Mouse (Mus musculus): ENCODE results near the gene Trmt1. TPM values are rescaled to one million over a fixed set of nuclear protein-coding genes. Genes with fewer than 3 reads are reported as not detected.

Gene Trmt1
- polyA plus RNA-seq, 1 experiment from 2014 or later: 82.3 TPM

- Histone ChIP-seq H3K9me3 (ENCODE audit: control insufficient read depth, low read length) (no peaks in the 10 kb centered on the region), H3K36me3 (ENCODE audit: control insufficient read depth, insufficient read depth, low read length) (no peaks in the 10 kb centered on the region; the same call in 1 of the 2 replicates), H3K27me3 (ENCODE audit: control insufficient read depth, insufficient read depth, low read length) (peaks cover 5% of the 10 kb centered on the region), H3K4me1 (ENCODE audit: control insufficient read depth, insufficient read depth, low read length) (peaks cover 41% of the 10 kb centered on the region), H3K4me3 (ENCODE audit: low read length) (no peak overlapping the region), H3K27ac (ENCODE audit: low read depth, low read length) (no peak overlapping the region), H3K4me2 (replicated peaks; ENCODE audit: low read depth, low read length) (no peak overlapping the region), H3K9ac (ENCODE audit: low read depth, low read length) (no peak overlapping the region)
- 94% methylated on average over 16 of the region's 16 CpGs for WGBS
- ATAC-seq (ENCODE audit: low FRiP score, low TSS enrichment): no peak
Observed at GRCm38 (mm10) chr8:84729921-84730362, 43.8 kb downstream of the Trmt1 start.

GRCm38 (mm10) chr8:84730541-84731370 lies 44.6 kb downstream of the Trmt1 start:
- peak overlapping the region; percentile 47; the same call in 1 of the 2 replicates for H3K27ac ChIP-seq (ENCODE audit: low read depth, low read length)
- H3K4me2 ChIP-seq (replicated peaks; ENCODE audit: low read depth, low read length): no peak overlapping the region
- ATAC-seq (ENCODE audit: low FRiP score, low TSS enrichment): no peak
- H3K36me3 ChIP-seq (ENCODE audit: control insufficient read depth, insufficient read depth, low read length): no peaks in the 10 kb centered on the region; the same call in 1 of the 2 replicates
- no peak overlapping the region for H3K4me3 ChIP-seq (ENCODE audit: low read length)
- H3K9me3 ChIP-seq (ENCODE audit: control insufficient read depth, low read length): no peaks in the 10 kb centered on the region
- no peak overlapping the region for H3K9ac ChIP-seq (ENCODE audit: low read depth, low read length)
- WGBS: 48% methylated on average over 9 of the region's 9 CpGs
- peaks cover 9% of the 10 kb centered on the region; the same call in 1 of the 2 replicates for H3K27me3 ChIP-seq (ENCODE audit: control insufficient read depth, insufficient read depth, low read length)
- peaks cover 39% of the 10 kb centered on the region for H3K4me1 ChIP-seq (ENCODE audit: control insufficient read depth, insufficient read depth, low read length)

DNA sequence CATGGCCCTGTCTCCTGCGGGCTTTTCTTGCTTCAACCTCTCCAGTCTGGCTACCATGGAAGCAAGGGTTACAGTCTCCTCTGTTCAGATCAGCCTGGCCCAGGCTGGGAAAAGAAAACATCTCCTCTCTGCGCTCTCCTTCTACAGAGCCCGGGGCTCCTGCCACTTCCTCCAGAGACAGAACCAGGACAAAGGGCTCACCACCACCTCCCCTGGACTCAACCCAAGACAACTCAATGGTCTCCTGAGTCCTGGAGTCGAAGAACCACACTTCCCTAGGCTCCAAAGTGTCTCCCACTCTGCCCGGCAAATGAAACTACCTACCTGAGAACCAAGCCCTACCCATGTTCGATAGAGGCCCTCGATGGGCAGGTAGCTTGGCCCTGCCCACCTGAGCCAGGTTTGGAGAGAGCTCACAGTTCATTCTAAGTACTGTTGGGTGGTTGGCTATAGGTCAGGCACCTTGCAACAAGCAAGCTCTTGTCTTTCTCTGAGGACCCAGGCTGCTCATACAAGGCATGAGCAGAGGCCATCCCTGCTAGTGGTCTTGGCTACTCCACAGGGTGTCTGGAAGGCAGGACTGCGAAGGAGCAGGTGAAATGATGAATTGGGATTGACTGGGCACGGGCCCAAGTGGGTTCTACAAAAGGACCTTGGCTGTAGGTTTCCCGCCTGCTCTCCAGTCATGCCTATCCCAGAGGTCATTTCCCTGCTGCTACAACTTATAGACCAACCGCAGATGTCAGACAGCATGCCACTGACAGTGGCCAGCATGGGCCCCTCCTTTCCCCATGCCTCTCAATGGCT lies 45.5 kb downstream of the Trmt1 start:
- H3K4me2 ChIP-seq (replicated peaks; ENCODE audit: low read depth, low read length): no peak overlapping the region
- no peak for ATAC-seq (ENCODE audit: low FRiP score, low TSS enrichment)
- 65% methylated on average over 11 of the region's 11 CpGs for WGBS
- no peaks in the 10 kb centered on the region for H3K9me3 ChIP-seq (ENCODE audit: control insufficient read depth, low read length)
- no peak overlapping the region for H3K9ac ChIP-seq (ENCODE audit: low read depth, low read length)
- H3K36me3 ChIP-seq (ENCODE audit: control insufficient read depth, insufficient read depth, low read length): no peaks in the 10 kb centered on the region; the same call in 1 of the 2 replicates
- H3K27ac ChIP-seq (ENCODE audit: low read depth, low read length): peak overlapping the region; percentile 47; the same call in 1 of the 2 replicates
- peaks cover 39% of the 10 kb centered on the region for H3K4me1 ChIP-seq (ENCODE audit: control insufficient read depth, insufficient read depth, low read length)
- peaks cover 16% of the 10 kb centered on the region for H3K27me3 ChIP-seq (ENCODE audit: control insufficient read depth, insufficient read depth, low read length)
- no peak overlapping the region for H3K4me3 ChIP-seq (ENCODE audit: low read length)

DNA sequence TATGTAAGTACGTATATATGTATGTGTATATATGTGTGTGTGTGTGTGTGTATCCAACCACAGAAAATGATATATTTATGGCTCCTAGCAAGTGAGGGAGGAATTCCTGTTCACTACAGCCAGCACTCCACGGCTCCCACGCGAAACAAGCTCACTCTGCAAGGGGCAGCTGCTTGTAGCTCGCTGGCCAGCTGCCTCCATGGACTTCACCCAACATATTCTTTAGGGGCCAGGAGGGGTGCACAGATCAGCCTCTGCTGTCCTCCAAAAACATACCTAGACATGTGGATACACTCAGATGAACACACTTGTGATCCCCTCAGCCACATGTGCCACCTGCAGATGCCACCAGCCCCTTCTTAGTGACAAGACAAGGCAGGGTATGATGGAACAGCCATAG lies 46.4 kb downstream of the Trmt1 start:
- no peaks in the 10 kb centered on the region for H3K9me3 ChIP-seq (ENCODE audit: control insufficient read depth, low read length)
- peaks cover 18% of the 10 kb centered on the region for H3K27me3 ChIP-seq (ENCODE audit: control insufficient read depth, insufficient read depth, low read length)
- 34% methylated on average over 5 of the region's 5 CpGs for WGBS
- H3K27ac ChIP-seq (ENCODE audit: low read depth, low read length): peak overlapping the region; percentile 43; the same call in 1 of the 2 replicates
- peak; percentile 18; the same call in 1 of the 2 replicates for ATAC-seq (ENCODE audit: low FRiP score, low TSS enrichment)
- no peaks in the 10 kb centered on the region for H3K36me3 ChIP-seq (ENCODE audit: control insufficient read depth, insufficient read depth, low read length)
- no peak overlapping the region; the same call in 1 of the 2 replicates for H3K4me2 ChIP-seq (replicated peaks; ENCODE audit: low read depth, low read length)
- peaks cover 39% of the 10 kb centered on the region for H3K4me1 ChIP-seq (ENCODE audit: control insufficient read depth, insufficient read depth, low read length)
- H3K9ac ChIP-seq (ENCODE audit: low read depth, low read length): no peak overlapping the region
- no peak overlapping the region for H3K4me3 ChIP-seq (ENCODE audit: low read length)

GRCm38 (mm10) chr8:84732996-84733395 lies 46.9 kb downstream of the Trmt1 start:
- H3K27ac ChIP-seq (ENCODE audit: low read depth, low read length): peak overlapping the region; percentile 30; the same call in 1 of the 2 replicates
- H3K9ac ChIP-seq (ENCODE audit: low read depth, low read length): peak overlapping the region; percentile 18; the same call in 1 of the 2 replicates

GRCm38 (mm10) chr8:84733959-84734358 lies 47.9 kb downstream of the Trmt1 start:
- Histone ChIP-seq H3K27me3 (ENCODE audit: control insufficient read depth, insufficient read depth, low read length) (peaks cover 32% of the 10 kb centered on the region), H3K27ac (ENCODE audit: low read depth, low read length) (no peak overlapping the region)
- no peak for ATAC-seq (ENCODE audit: low FRiP score, low TSS enrichment)

More at GRCm38 (mm10) chr8:84732996-84733395, 46.9 kb downstream of the Trmt1 start:
- peak; percentile 58; the same call in 1 of the 2 replicates for ATAC-seq (ENCODE audit: low FRiP score, low TSS enrichment)
- Histone ChIP-seq H3K4me1 (ENCODE audit: control insufficient read depth, insufficient read depth, low read length) (peaks cover 43% of the 10 kb centered on the region), H3K4me3 (ENCODE audit: low read length) (no peak overlapping the region), H3K4me2 (replicated peaks; ENCODE audit: low read depth, low read length) (no peak overlapping the region; the same call in 1 of the 2 replicates), H3K9me3 (ENCODE audit: control insufficient read depth, low read length) (no peaks in the 10 kb centered on the region), H3K36me3 (ENCODE audit: control insufficient read depth, insufficient read depth, low read length) (no peaks in the 10 kb centered on the region), H3K27me3 (ENCODE audit: control insufficient read depth, insufficient read depth, low read length) (peaks cover 22% of the 10 kb centered on the region)
- 17% methylated on average over 6 of the region's 6 CpGs for WGBS

GRCm38 (mm10) chr8:84734680-84735079 lies 48.6 kb downstream of the Trmt1 start:
- Histone ChIP-seq H3K27me3 (ENCODE audit: control insufficient read depth, insufficient read depth, low read length) (peaks cover 39% of the 10 kb centered on the region), H3K4me3 (ENCODE audit: low read length) (no peak overlapping the region), H3K9ac (ENCODE audit: low read depth, low read length) (no peak overlapping the region), H3K9me3 (ENCODE audit: control insufficient read depth, low read length) (no peaks in the 10 kb centered on the region), H3K36me3 (ENCODE audit: control insufficient read depth, insufficient read depth, low read length) (no peaks in the 10 kb centered on the region), H3K4me1 (ENCODE audit: control insufficient read depth, insufficient read depth, low read length) (peaks cover 51% of the 10 kb centered on the region), H3K4me2 (replicated peaks; ENCODE audit: low read depth, low read length) (no peak overlapping the region), H3K27ac (ENCODE audit: low read depth, low read length) (no peak overlapping the region)
- 77% methylated on average over 2 of the region's 2 CpGs for WGBS
- ATAC-seq (ENCODE audit: low FRiP score, low TSS enrichment): no peak

More at GRCm38 (mm10) chr8:84733959-84734358, 47.9 kb downstream of the Trmt1 start:
- 95% methylated on average over 6 of the region's 6 CpGs for WGBS
- Histone ChIP-seq H3K36me3 (ENCODE audit: control insufficient read depth, insufficient read depth, low read length) (no peaks in the 10 kb centered on the region), H3K4me2 (replicated peaks; ENCODE audit: low read depth, low read length) (no peak overlapping the region), H3K9ac (ENCODE audit: low read depth, low read length) (no peak overlapping the region), H3K4me1 (ENCODE audit: control insufficient read depth, insufficient read depth, low read length) (peaks cover 51% of the 10 kb centered on the region), H3K9me3 (ENCODE audit: control insufficient read depth, low read length) (no peaks in the 10 kb centered on the region), H3K4me3 (ENCODE audit: low read length) (no peak overlapping the region)

- H3K36me3 ChIP-seq (ENCODE audit: control insufficient read depth, insufficient read depth, low read length): no peaks in the 10 kb centered on the region
- H3K27ac ChIP-seq (ENCODE audit: low read depth, low read length): no peak overlapping the region
- peaks cover 48% of the 10 kb centered on the region for H3K27me3 ChIP-seq (ENCODE audit: control insufficient read depth, insufficient read depth, low read length)
- no peak overlapping the region for H3K4me3 ChIP-seq (ENCODE audit: low read length)
- H3K4me2 ChIP-seq (replicated peaks; ENCODE audit: low read depth, low read length): no peak overlapping the region
- no peak for ATAC-seq (ENCODE audit: low FRiP score, low TSS enrichment)
- WGBS: 46% methylated on average over 2 of the region's 2 CpGs
- H3K4me1 ChIP-seq (ENCODE audit: control insufficient read depth, insufficient read depth, low read length): peaks cover 43% of the 10 kb centered on the region
- H3K9ac ChIP-seq (ENCODE audit: low read depth, low read length): no peak overlapping the region
- no peaks in the 10 kb centered on the region for H3K9me3 ChIP-seq (ENCODE audit: control insufficient read depth, low read length)
Observed at GRCm38 (mm10) chr8:84735597-84735996, 49.5 kb downstream of the Trmt1 start.

Measured in kidney, embryonic 14.5 days (tissue).